Mouse (Mus musculus) liver, adult 2 months (tissue): ENCODE data around the gene Trappc12. TPM values are rescaled to one million over a fixed set of nuclear protein-coding genes. Genes with fewer than 3 reads are reported as not detected.

Experiments used
- DNase-seq: peaks from one replicate; pipeline ENCODE4 v3.0.0-alpha.2; 2011; ENCODE audit warnings: low read depth, low spot score; ENCODE audit errors: extremely low read depth
- H3K27ac ChIP-seq: fragments of 200-500 bp; replicated peaks from 2 replicates; pipeline ENCODE4 v1.5.1; 2012; ENCODE audit warnings: low read depth, mild to moderate bottlenecking, control low read depth, inconsistent platforms, low read length; ENCODE audit not compliant: insufficient read depth
- H3K27me3 ChIP-seq: fragments of 200-500 bp; 2 replicates; pipeline ENCODE4 v1.6.1; 2012; ENCODE audit warnings: mild to moderate bottlenecking, moderate library complexity, low read length, inconsistent platforms; ENCODE audit not compliant: control insufficient read depth, insufficient read depth
- H3K36me3 ChIP-seq: fragments of 200-500 bp; 2 replicates; pipeline ENCODE4 v1.6.1; 2012; ENCODE audit warnings: low read length, inconsistent platforms; ENCODE audit not compliant: control insufficient read depth, insufficient read depth
- H3K4me1 ChIP-seq: fragments of 200-500 bp; 2 replicates; pipeline ENCODE4 v1.6.1; 2011; ENCODE audit warnings: low read length; ENCODE audit not compliant: control insufficient read depth, insufficient read depth
- H3K4me3 ChIP-seq: fragments of 200-500 bp; 2 replicates; pipeline ENCODE4 v1.5.1; 2011; ENCODE audit warnings: low read depth, mild to moderate bottlenecking, control low read depth, low read length, moderate library complexity; ENCODE audit not compliant: insufficient read depth
- H3K79me2 ChIP-seq: fragments of 200-500 bp; 2 replicates; pipeline ENCODE4 v1.6.1; 2012; ENCODE audit warnings: inconsistent platforms, mild to moderate bottlenecking, low read length, moderate library complexity; ENCODE audit not compliant: control insufficient read depth, insufficient read depth
- H3K9ac ChIP-seq: fragments of 200-500 bp; 2 replicates; pipeline ENCODE4 v1.6.1; 2012; ENCODE audit warnings: low read depth, mild to moderate bottlenecking, control low read depth, inconsistent platforms, low read length
- CTCF ChIP-seq: fragments of 200-500 bp; IDR thresholded peaks from 2 replicates; pipeline ENCODE4 v1.5.1; 2011; ENCODE audit warnings: low read depth, low read length, control low read depth
- POLR2A ChIP-seq: fragments of 200-500 bp; IDR thresholded peaks from 2 replicates; pipeline ENCODE4 v1.6.1; 2011; ENCODE audit warnings: low read length, control low read depth; ENCODE audit not compliant: insufficient read depth; ENCODE audit errors: extremely low read depth
- WGBS: fragments of 180-500 bp; shearing (Covaris S2); methylation state at CpG from one replicate; pipeline ENCODE4 v1.1.7; 2018; 5-methylcytosine and 5-hydroxymethylcytosine counted together
- polyA plus RNA-seq: library from polyadenylated mRNA; depleted of rRNA; stranded (reverse); fragments of >200 nt; gene quantifications from 2 replicates; pipeline ENCODE4 v1.2.3, GENCODE M21; 2012
- total RNA-seq: library from RNA; depleted of rRNA; stranded (reverse); fragments of >200 nt; gene quantifications from 2 replicates; pipeline ENCODE4 v1.2.3, GENCODE M21; 2014

Trappc12 gene
- total and polyA plus RNA-seq, 2 experiments: 14.3 to 18.1 TPM

DNA sequence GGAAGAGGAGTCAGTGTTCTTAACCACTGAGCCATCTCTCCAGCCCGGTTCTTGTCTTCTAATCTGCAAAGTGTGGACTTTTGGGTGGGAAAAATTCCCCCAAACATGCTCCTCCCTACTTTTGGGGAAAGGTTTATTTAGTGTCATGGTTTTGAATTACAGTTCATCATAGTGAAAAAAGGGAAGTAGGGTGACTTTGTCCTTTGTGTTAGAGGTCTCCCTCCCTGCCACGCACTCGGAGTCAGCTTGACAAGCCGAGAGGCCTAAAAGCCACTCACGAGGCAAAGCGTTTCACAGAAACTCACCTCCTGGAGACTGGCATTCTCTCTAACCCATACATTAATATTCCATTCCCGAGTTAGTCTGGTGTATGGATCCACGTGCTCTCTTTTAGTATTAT is 17.6 kb downstream of the Trappc12 start:
- Histone ChIP-seq H3K27ac (no peak overlapping the region), H3K79me2 (no peaks in the 10 kb centered on the region), H3K9ac (no peak overlapping the region), H3K36me3 (peaks cover 38% of the 10 kb centered on the region), H3K4me3 (no peak overlapping the region), H3K27me3 (no peaks in the 10 kb centered on the region), H3K4me1 (no peaks in the 10 kb centered on the region)
- no peak for TF ChIP-seq POLR2A
- TF ChIP-seq CTCF: no peak
- 94% methylated on average over 8 of the region's 8 CpGs for WGBS
- peak; percentile 6 for DNase-seq

DNA sequence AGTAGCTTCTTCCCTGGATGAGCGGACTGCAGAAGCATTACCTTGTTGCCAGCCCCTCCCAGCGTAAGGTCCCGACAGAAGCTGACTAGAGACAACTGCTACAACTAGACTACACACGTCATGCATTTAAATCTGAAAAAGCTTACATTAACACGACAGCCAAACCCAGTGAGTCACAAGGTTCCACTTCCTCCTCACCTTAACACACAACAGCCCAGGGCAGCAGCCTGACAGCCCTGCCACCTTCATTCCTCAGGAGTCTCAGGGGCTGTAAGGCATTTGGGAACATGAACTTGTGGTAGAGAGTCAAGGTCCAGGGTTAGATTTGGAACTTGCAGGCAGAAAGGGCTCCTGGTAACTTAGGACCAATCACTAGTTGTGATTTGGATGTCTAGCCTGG is 23.2 kb downstream of the Trappc12 start:
- Histone ChIP-seq H3K4me3 (no peak overlapping the region), H3K79me2 (no peaks in the 10 kb centered on the region), H3K36me3 (peaks cover 4% of the 10 kb centered on the region; the same call in 1 of the 2 replicates), H3K9ac (no peak overlapping the region), H3K27ac (no peak overlapping the region), H3K27me3 (no peaks in the 10 kb centered on the region), H3K4me1 (no peaks in the 10 kb centered on the region)
- DNase-seq: no peak
- TF ChIP-seq POLR2A (no peak), CTCF (no peak)
- 89% methylated on average over 5 of the region's 5 CpGs for WGBS

DNA sequence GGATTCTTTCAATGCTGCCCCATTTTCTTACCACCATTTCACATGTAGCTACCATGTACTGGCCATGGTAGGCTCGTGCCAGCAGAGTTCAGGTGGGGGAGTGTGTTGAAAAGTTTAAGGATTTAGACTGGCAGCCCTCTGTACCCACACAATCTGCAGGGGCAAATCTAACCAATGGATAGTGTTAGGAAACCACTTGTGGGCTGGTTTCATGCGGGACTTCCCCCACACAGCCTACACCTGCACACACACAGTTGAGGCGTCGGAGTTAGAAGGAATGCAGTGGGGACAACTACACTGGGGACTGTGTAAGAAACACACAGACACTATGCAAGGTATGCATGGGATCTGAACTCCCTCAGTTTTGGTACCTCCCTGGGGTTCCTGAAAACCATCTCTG is 24.1 kb downstream of the Trappc12 start:
- Histone ChIP-seq H3K36me3 (peaks cover 6% of the 10 kb centered on the region; the same call in 1 of the 2 replicates), H3K27me3 (no peaks in the 10 kb centered on the region), H3K79me2 (no peaks in the 10 kb centered on the region), H3K4me3 (no peak overlapping the region), H3K4me1 (no peaks in the 10 kb centered on the region), H3K9ac (no peak overlapping the region), H3K27ac (no peak overlapping the region)
- 96% methylated on average over 4 of the region's 4 CpGs for WGBS
- TF ChIP-seq POLR2A (no peak), CTCF (no peak)
- DNase-seq: no peak

DNA sequence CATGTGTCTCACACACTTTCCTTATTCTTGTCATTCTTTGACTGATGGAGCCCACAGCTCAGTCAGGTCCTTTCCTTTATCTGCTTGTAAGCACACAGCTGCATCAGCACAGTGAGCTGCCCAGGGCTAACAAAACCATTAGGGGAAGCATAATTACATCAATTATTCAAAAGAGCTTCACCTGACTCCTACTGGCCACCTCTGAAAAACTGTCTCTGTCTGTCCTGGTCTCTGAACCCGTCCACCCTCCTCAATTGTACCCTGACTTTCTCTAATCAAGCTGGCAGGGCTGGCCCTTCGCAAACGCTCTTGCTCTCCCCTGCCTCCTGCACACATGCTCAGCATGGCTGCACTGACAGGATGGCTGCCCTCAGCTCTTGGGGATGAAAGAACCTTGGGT is 25.9 kb downstream of the Trappc12 start:
- no peak for TF ChIP-seq CTCF
- TF ChIP-seq POLR2A: no peak
- H3K4me3 ChIP-seq: no peak overlapping the region
- H3K36me3 ChIP-seq: peaks cover 14% of the 10 kb centered on the region; the same call in 1 of the 2 replicates
- no peak overlapping the region for H3K9ac ChIP-seq
- H3K4me1 ChIP-seq: no peaks in the 10 kb centered on the region
- H3K79me2 ChIP-seq: no peaks in the 10 kb centered on the region
- no peak overlapping the region for H3K27ac ChIP-seq
- no peaks in the 10 kb centered on the region for H3K27me3 ChIP-seq
- 91% methylated on average over 3 of the region's 3 CpGs for WGBS
- DNase-seq: no peak

DNA sequence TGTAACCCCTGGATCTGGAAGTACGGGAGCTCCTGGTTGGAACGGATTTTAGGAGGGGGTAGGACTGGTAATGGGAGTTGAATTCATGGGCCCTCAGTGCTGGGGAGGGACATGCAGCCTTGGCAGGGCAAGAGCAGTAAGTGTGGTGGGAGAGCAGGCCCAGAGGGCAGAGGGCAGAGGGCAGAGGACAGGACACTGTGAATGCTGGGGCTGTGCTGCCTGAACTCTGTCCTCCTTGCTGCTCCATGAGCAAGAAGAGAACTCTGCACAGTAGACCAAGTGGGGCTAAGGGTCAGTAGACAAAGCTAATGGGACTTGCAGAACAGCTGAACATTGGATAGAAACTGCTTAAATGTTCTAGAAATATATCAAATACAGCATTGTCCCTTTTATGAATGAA is 32.2 kb downstream of the Trappc12 start:
- TF ChIP-seq CTCF: no peak
- TF ChIP-seq POLR2A: no peak
- H3K4me1 ChIP-seq: no peaks in the 10 kb centered on the region
- H3K79me2 ChIP-seq: no peaks in the 10 kb centered on the region
- H3K27me3 ChIP-seq: no peaks in the 10 kb centered on the region
- 91% methylated on average over 2 of the region's 2 CpGs for WGBS
- H3K4me3 ChIP-seq: no peak overlapping the region
- DNase-seq: peak; percentile 75
- no peak overlapping the region for H3K9ac ChIP-seq
- H3K36me3 ChIP-seq: peaks cover 17% of the 10 kb centered on the region; the same call in 1 of the 2 replicates
- no peak overlapping the region for H3K27ac ChIP-seq

DNA sequence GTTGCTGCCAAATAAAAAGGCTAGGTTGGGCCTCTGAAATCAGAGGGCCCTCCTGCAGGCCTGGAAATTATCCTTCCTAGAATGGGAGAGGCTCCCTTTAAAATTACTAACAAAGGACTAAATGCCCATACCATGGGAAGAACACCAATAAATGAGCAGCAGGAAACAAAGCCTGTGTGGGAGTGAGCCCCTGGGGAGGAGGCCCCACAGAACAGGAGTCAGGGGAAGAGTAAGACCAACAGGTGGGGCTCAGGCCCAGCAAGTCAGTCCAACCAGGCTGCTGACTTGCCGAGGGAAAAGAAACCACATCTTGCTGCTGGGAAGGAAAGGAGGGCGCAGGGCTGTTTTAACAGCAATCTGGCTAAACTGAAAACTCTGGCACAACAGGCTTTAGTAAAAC is 33.2 kb downstream of the Trappc12 start:
- DNase-seq: no peak
- Histone ChIP-seq H3K27ac (no peak overlapping the region), H3K4me1 (no peaks in the 10 kb centered on the region), H3K79me2 (no peaks in the 10 kb centered on the region), H3K4me3 (no peak overlapping the region), H3K27me3 (no peaks in the 10 kb centered on the region), H3K9ac (no peak overlapping the region), H3K36me3 (peaks cover 18% of the 10 kb centered on the region; the same call in 1 of the 2 replicates)
- no peak for TF ChIP-seq POLR2A
- no peak for TF ChIP-seq CTCF
- WGBS: 87% methylated on average over 2 of the region's 2 CpGs
